Mouse (Mus musculus) liver, embryonic 14.5 days (tissue): ENCODE data around the gene Flcn. TPM values are rescaled to one million over a fixed set of nuclear protein-coding genes. Genes with fewer than 3 reads are reported as not detected.
A peak's percentile ranks its signal among the peaks of the same experiment; 100 is the strongest.

ENCODE experiments used
- ATAC-seq: fragments of 200-750 bp; cut with Nextera tagmentation; 2 replicates; pipeline ENCODE4 v1.8.0; 2017; ENCODE audit warnings: moderate number of reproducible peaks, mild to moderate bottlenecking, moderate library complexity; ENCODE audit not compliant: insufficient read depth
- DNase-seq, 3 experiments: peaks; one replicate each; pipeline ENCODE4 v3.0.0-alpha.2; 2012 to 2013; ENCODE audit warnings: low read depth in 3 of 3, low spot score in 3 of 3
- H3K27ac ChIP-seq: fragments of 300-500 bp; sonication (generic); 2 replicates; pipeline ENCODE4 v1.5.1; 2014; ENCODE audit warnings: moderate library complexity, mild to moderate bottlenecking, control low read depth, inconsistent platforms
- H3K27me3 ChIP-seq: fragments of 300-500 bp; sonication (generic); 2 replicates; pipeline ENCODE4 v1.6.1; 2014; ENCODE audit warnings: mild to moderate bottlenecking, low read length, moderate library complexity; ENCODE audit not compliant: control insufficient read depth, insufficient read depth
- H3K36me3 ChIP-seq: fragments of 300-500 bp; sonication (generic); replicated peaks from 2 replicates; pipeline ENCODE4 v1.6.1; 2014; ENCODE audit warnings: low read depth; ENCODE audit not compliant: control insufficient read depth, insufficient read depth
- H3K4me1 ChIP-seq, 2 experiments: fragments of 200-500 bp in 1 of 2; fragments of 300-500 bp in 1 of 2; sonication (generic) in 1 of 2; replicated peaks; 2 replicates each; pipeline ENCODE4 v1.6.1; 2012 to 2014; ENCODE audit warnings: antibody characterized with exemption in 1 of 2, inconsistent platforms in 1 of 2, low read length in 1 of 2; ENCODE audit not compliant: control insufficient read depth in 2 of 2, insufficient read depth in 2 of 2
- H3K4me2 ChIP-seq: fragments of 300-500 bp; sonication (generic); 2 replicates; pipeline ENCODE4 v1.6.1; 2014; ENCODE audit warnings: low read depth, mild to moderate bottlenecking, control low read depth, moderate library complexity
- H3K4me3 ChIP-seq, 2 experiments: fragments of 200-500 bp in 1 of 2; fragments of 300-500 bp in 1 of 2; sonication (generic) in 1 of 2; 2 replicates each; pipeline ENCODE4 v1.5.1; 2012 to 2014; ENCODE audit warnings: low read depth in 2 of 2, low read length in 2 of 2, mild to moderate bottlenecking in 2 of 2, control low read depth in 1 of 2, inconsistent platforms in 1 of 2, moderate library complexity in 1 of 2; ENCODE audit not compliant: insufficient read depth in 1 of 2
- H3K9ac ChIP-seq: fragments of 300-500 bp; sonication (generic); replicated peaks from 2 replicates; pipeline ENCODE4 v1.6.1; 2014; ENCODE audit warnings: mild to moderate bottlenecking, control low read depth, moderate library complexity
- H3K9me3 ChIP-seq: fragments of 300-500 bp; sonication (generic); 2 replicates; pipeline ENCODE4 v1.6.1; 2016; ENCODE audit warnings: low read length, mixed read lengths; ENCODE audit not compliant: control insufficient read depth
- CTCF ChIP-seq: IDR thresholded peaks from 2 replicates; pipeline ENCODE4 v1.5.1; 2016; ENCODE audit warnings: antibody characterized with exemption, low read depth, control low read depth
- EP300 ChIP-seq: IDR thresholded peaks from 2 replicates; pipeline ENCODE4 v1.6.1; 2016; ENCODE audit warnings: antibody characterized with exemption, low read depth
- WGBS: fragments of 180-500 bp; shearing (Covaris S2); extraction: QIAGEN DNeasy Blood & Tissue Kit; methylation state at CpG from one replicate; pipeline ENCODE4 v1.1.7; 2014; ENCODE audit not compliant: insufficient replicate concordance; 5-methylcytosine and 5-hydroxymethylcytosine counted together
- polyA plus RNA-seq, 2 experiments: library from polyadenylated mRNA; depleted of rRNA in 1 of 2; stranded (reverse) in 1 of 2; unstranded in 1 of 2; fragments of >200 nt; fragmentation: Nextera tagmentation in 1 of 2; extraction: Ambion mirVana in 1 of 2; gene quantifications; 2 replicates each; pipeline versions ENCODE4 v1.2.1 to v1.2.3; 2012 to 2014

The Flcn gene
- polyA plus RNA-seq, 2 experiments, result 7.2 to 11.1 TPM

DNA sequence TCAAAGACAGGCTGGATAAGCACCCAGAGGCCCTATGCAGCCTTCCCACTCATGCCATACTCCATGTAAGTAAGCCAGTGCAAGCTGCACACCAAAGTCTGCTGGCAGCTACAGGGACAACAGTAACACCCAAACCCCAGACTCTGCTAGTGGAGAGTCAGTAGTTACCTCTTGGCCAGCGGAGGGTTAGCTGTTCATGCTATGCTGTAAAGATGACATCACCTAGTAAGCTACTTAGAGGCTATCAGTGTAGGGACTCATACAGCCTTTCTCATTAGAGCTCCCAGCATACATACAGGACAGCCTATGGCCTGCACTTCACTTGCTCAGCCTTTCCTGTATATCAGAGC lies 31.0 kb downstream of the Flcn start:
- Histone ChIP-seq H3K36me3 (no peaks in the 10 kb centered on the region), H3K27me3 (no peaks in the 10 kb centered on the region), H3K4me2 (no peak overlapping the region), H3K4me3 (no peak overlapping the region), H3K4me1 (no peaks in the 10 kb centered on the region), H3K9me3 (no peaks in the 10 kb centered on the region), H3K27ac (no peak overlapping the region), H3K9ac (no peak overlapping the region)
- TF ChIP-seq EP300 (no peak), CTCF (no peak)
- ATAC-seq, result peak; percentile 18; the same call in 1 of the 2 replicates
- no peak for DNase-seq
- WGBS, result 48% methylated on average over 1 of the region's 1 CpGs

DNA sequence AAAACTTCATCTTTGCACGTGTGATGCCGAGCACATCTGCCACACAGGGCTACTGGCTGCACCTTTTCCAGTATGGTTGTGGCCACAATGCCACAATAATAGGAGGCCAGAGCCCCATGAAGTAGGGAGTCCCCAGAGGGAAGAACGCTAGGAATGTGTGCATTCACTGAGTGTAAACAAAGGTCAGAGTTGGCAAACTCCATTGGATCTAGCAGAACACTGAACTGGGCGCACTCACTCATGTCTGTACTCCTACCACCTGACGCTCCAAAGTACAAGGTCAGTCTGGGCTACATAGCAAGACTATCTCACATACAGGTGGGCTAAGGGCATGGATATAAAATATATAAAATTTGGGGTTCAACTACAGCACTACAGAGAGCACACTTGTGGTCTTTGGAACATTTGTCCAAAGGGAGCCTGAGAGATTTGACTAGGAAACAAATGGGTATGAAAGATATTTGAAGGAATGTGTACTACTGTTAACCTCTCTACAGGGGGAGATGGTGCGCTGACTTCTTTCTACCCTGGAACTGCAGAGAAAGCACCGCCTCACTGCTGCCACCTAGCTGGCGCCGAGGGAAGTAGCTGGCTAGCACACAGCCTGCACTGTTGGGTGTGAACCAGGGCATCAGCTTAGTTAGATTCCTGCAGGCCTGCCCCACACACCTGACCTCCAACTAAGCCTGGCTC lies 31.5 kb downstream of the Flcn start:
- H3K4me3 ChIP-seq, result no peak overlapping the region
- H3K36me3 ChIP-seq, result no peaks in the 10 kb centered on the region
- TF ChIP-seq EP300 (no peak), CTCF (peak; percentile 99)
- no peaks in the 10 kb centered on the region for H3K9me3 ChIP-seq
- H3K27me3 ChIP-seq, result no peaks in the 10 kb centered on the region
- H3K27ac ChIP-seq, result no peak overlapping the region
- DNase-seq, result peak; percentile 58 to 63 (median 62)
- ATAC-seq, result peak; percentile 78
- H3K4me1 ChIP-seq, result no peaks in the 10 kb centered on the region
- H3K4me2 ChIP-seq, result no peak overlapping the region
- H3K9ac ChIP-seq, result no peak overlapping the region
- WGBS, result 44% methylated on average over 9 of the region's 9 CpGs

DNA sequence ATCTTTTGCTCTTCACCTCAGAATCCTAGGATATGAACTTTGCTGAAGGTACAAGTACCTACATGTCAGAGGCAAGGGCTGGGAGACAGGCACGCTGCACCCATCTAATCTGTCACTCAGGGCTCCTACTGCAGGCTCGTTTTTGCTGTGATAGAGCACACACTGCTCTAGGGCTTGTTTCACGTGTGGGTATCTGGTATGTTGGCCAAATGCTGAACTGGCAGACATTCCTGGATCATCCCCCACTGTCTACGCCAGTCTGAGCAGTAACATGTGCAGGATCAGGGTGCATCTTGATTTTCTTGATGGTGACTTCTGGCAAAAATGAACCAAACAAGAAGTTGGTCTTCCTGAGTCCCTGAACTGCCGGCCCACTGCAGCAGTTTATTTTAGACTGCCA lies 32.6 kb downstream of the Flcn start:
- WGBS, result 69% methylated on average over 5 of the region's 5 CpGs
- ATAC-seq, result no peak

DNA sequence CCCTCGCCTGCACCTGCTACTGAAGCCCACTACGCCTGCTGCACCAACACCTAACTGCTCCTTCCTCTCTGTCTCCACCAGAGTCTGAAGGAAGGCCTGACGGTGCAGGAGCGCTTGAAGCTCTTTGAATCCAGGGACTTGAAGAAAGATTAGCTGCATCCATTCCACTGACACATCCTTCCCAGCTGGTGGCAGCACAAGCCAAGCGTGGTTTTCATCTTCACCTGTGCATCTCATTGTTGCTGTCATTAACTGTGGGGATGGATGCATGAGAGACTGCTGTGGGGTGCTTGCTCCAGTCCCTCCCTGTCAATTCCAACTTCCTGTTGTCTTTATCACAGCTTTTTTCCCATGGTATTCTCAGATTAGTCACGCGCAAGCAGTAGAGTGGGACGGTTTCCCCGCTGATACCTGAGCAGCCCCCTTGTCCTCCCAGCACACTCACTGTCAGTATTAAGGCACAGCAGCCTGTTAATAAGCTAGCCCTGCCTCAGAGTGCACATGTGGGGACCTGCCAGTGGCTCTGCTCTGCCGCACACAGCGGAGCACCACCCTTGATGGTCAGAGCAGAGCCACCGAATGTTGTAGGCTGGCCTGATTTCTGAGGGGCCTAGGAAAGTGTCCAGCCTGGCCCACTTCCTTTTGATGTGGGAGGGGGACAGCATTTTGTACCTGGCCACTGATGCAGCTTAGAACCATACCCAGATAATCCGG lies 34.2 kb downstream of the Flcn start:
- DNase-seq (no peak), ATAC-seq (no peak)
- 89% methylated on average over 13 of the region's 13 CpGs for WGBS
- no peaks in the 10 kb centered on the region for H3K9me3 ChIP-seq
- H3K27ac ChIP-seq, result no peak overlapping the region
- H3K4me1 ChIP-seq, result no peaks in the 10 kb centered on the region
- no peak overlapping the region for H3K4me3 ChIP-seq
- H3K9ac ChIP-seq, result no peak overlapping the region
- peaks cover 5% of the 10 kb centered on the region for H3K36me3 ChIP-seq
- no peaks in the 10 kb centered on the region for H3K27me3 ChIP-seq
- peak; percentile 14; the same call in 1 of the 2 replicates for TF ChIP-seq CTCF
- TF ChIP-seq EP300, result no peak
- no peak overlapping the region for H3K4me2 ChIP-seq

More for the DNA sequence above, 32.6 kb downstream of the Flcn start:
- no peak overlapping the region for H3K4me3 ChIP-seq
- no peak for DNase-seq
- no peaks in the 10 kb centered on the region for H3K9me3 ChIP-seq
- H3K9ac ChIP-seq, result no peak overlapping the region
- H3K36me3 ChIP-seq, result no peaks in the 10 kb centered on the region; the same call in 1 of the 2 replicates
- H3K27ac ChIP-seq, result no peak overlapping the region
- H3K27me3 ChIP-seq, result no peaks in the 10 kb centered on the region
- no peaks in the 10 kb centered on the region for H3K4me1 ChIP-seq
- TF ChIP-seq CTCF (no peak), EP300 (no peak)
- H3K4me2 ChIP-seq, result no peak overlapping the region

- Histone ChIP-seq H3K4me3 (no peak overlapping the region), H3K9me3 (no peaks in the 10 kb centered on the region), H3K9ac (no peak overlapping the region), H3K4me1 (no peaks in the 10 kb centered on the region), H3K4me2 (no peak overlapping the region), H3K36me3 (peaks cover 5% of the 10 kb centered on the region), H3K27me3 (no peaks in the 10 kb centered on the region), H3K27ac (no peak overlapping the region)
- no peak for TF ChIP-seq EP300
- no peak for TF ChIP-seq CTCF
- DNase-seq (no peak), ATAC-seq (no peak)
- 39% methylated on average over 4 of the region's 4 CpGs for WGBS
These were observed 35.3 kb downstream of the Flcn start for GRCm38 (mm10) chr11:59774522-59774921.
